ENCODE assay signal across 8 mouse cellular contexts in genomic region chr7:67222220-67222862, GRCm38 (mm10). TPM values are rescaled to one million over a fixed set of nuclear protein-coding genes. Genes with fewer than 3 reads are reported as not detected.
A peak's percentile ranks its signal among the peaks of the same experiment; 100 is the strongest.
DNase-seq lines count a peak whose midpoint lies in the region; ATAC-seq lines count a peak whose summit lies in the region.

Lysmd4 (plus strand) TSS chr7:67222544.

- peak; percentile 87 for DNase-seq in c-Kit-negative CD71-positive TER-119-positive erythroid progenitor cells, embryonic 14.5 days (ENCODE audit: low read depth, low spot score)
- DNase-seq in fibroblast of lung, adult 2 months (ENCODE audit: low read depth): peak; percentile 79
- peak; percentile 99 for DNase-seq in kidney, postnatal 14 days
- peak; percentile 94 for DNase-seq in liver, embryonic 13.5 days
- peak; percentile 95 for DNase-seq in neural tube, embryonic 10.5 days (ENCODE audit: extremely low spot score, low spot score)

- H3K9ac ChIP-seq in heart, embryonic 14.5 days (ENCODE audit: low read length): peak within 1 kb of the TSS; percentile 81
- H3K9ac ChIP-seq in liver, embryonic 13.5 days: peak within 1 kb of the TSS; percentile 80
- H3K9ac ChIP-seq in stomach, embryonic 16.5 days (ENCODE audit: low read length): peak within 1 kb of the TSS; percentile 85

- no peaks in the 10 kb centered on the region for H3K9me3 ChIP-seq in heart, embryonic 14.5 days (ENCODE audit: control insufficient read depth, low read length)
- H3K9me3 ChIP-seq in liver, embryonic 13.5 days (replicated peaks): no peaks in the 10 kb centered on the region
- no peaks in the 10 kb centered on the region for H3K9me3 ChIP-seq in stomach, embryonic 16.5 days (replicated peaks; ENCODE audit: control insufficient read depth, low read length)

- H3K4me2 ChIP-seq in heart, embryonic 14.5 days (ENCODE audit: low read length): peak within 1 kb of the TSS; percentile 68
- peak within 1 kb of the TSS; percentile 89 for H3K4me2 ChIP-seq in liver, embryonic 13.5 days
- H3K4me2 ChIP-seq in stomach, embryonic 16.5 days (ENCODE audit: low read depth, low read length): peak within 1 kb of the TSS; percentile 74

- 4% methylated on average over 31 of the region's 31 CpGs for WGBS in heart, embryonic 14.5 days
- WGBS in liver, embryonic 13.5 days (ENCODE audit: insufficient replicate concordance): 4% methylated on average over 31 of the region's 31 CpGs
- WGBS in stomach, embryonic 16.5 days: 4% methylated on average over 31 of the region's 31 CpGs

- H3K4me3 ChIP-seq in heart, embryonic 14.5 days (ENCODE audit: control insufficient read depth in 1 of 2, insufficient read depth in 1 of 2, low read depth in 1 of 2, low read length in 2 of 2): peak within 1 kb of the TSS; percentile 72 to 96
- peak within 1 kb of the TSS; percentile 82 for H3K4me3 ChIP-seq in liver, embryonic 13.5 days (replicated peaks)
- H3K4me3 ChIP-seq in stomach, embryonic 16.5 days (replicated peaks; ENCODE audit: low read length): peak within 1 kb of the TSS; percentile 83

- H3K27ac ChIP-seq in heart, embryonic 14.5 days (replicated peaks in 1 of 2; ENCODE audit: control insufficient read depth in 1 of 2, insufficient read depth in 1 of 2, low read depth in 2 of 2, low read length in 2 of 2): peak within 1 kb of the TSS; percentile 25 to 38; a peak in 1 of 4 replicates
- H3K27ac ChIP-seq in liver, embryonic 13.5 days: 0 out of 2 replicates have a peak within 1 kb of the TSS, but pooled peaks have one; percentile 34
- peak within 1 kb of the TSS; percentile 56 for H3K27ac ChIP-seq in stomach, embryonic 16.5 days (ENCODE audit: low read length)

- peak; percentile 99 for ATAC-seq in CD4-positive, CD25-positive, alpha-beta regulatory T cell, adult 4 months
- ATAC-seq in heart, embryonic 14.5 days (ENCODE audit: insufficient number of reproducible peaks, insufficient read depth, low FRiP score, low read depth): peak; percentile 94
- peak; percentile 99 for ATAC-seq in liver, embryonic 13.5 days (ENCODE audit: low read depth)
- peak; percentile 98 for ATAC-seq in stomach, embryonic 16.5 days (ENCODE audit: insufficient read depth, low FRiP score)

- H3K27me3 ChIP-seq in heart, embryonic 14.5 days (ENCODE audit: control insufficient read depth, insufficient read depth, low read length): no peaks in the 10 kb centered on the region
- H3K27me3 ChIP-seq in liver, embryonic 13.5 days: no peaks in the 10 kb centered on the region
- no peaks in the 10 kb centered on the region for H3K27me3 ChIP-seq in stomach, embryonic 16.5 days (ENCODE audit: control insufficient read depth, insufficient read depth, low read length)

- H3K4me1 ChIP-seq in heart, embryonic 14.5 days (ENCODE audit: control insufficient read depth in 2 of 2, insufficient read depth in 2 of 2, low read length in 2 of 2): peaks cover 4 to 14% of the 10 kb centered on the region in 2 experiments; a peak in 3 of 4 replicates
- H3K4me1 ChIP-seq in liver, embryonic 13.5 days (replicated peaks): peaks cover 20% of the 10 kb centered on the region
- peaks cover 8% of the 10 kb centered on the region for H3K4me1 ChIP-seq in stomach, embryonic 16.5 days (ENCODE audit: control insufficient read depth, insufficient read depth, low read length)

- H3K36me3 ChIP-seq in heart, embryonic 14.5 days (ENCODE audit: control insufficient read depth, insufficient read depth, low read length): peaks cover 32% of the 10 kb centered on the region
- 0 out of 2 replicates have a peak, but pooled peaks cover 3% of the 10 kb centered on the region for H3K36me3 ChIP-seq in liver, embryonic 13.5 days
- no peaks in the 10 kb centered on the region for H3K36me3 ChIP-seq in stomach, embryonic 16.5 days (ENCODE audit: control insufficient read depth, insufficient read depth, low read length)

RNA-seq across cellular contexts. Expression of gene Lysmd4, which starts in this region (rescaled TPM):
- 1 to 10 TPM; 6.1 to 9.1 TPM for polyA plus RNA-seq in CD4-positive, CD25-positive, alpha-beta regulatory T cell, adult 4 months (2017; shearing (Covaris generic))
- 12.3 and 13.8 TPM in 2 replicates for polyA plus RNA-seq in heart, embryonic 14.5 days (2014; fragmentation: Nextera tagmentation; extraction: Ambion mirVana)
- polyA plus RNA-seq in liver, embryonic 13.5 days (2015; fragmentation: Nextera tagmentation; extraction: Ambion mirVana): 2.9 and 3.7 TPM in 2 replicates
- polyA plus RNA-seq in stomach, embryonic 16.5 days (2015; fragmentation: Nextera tagmentation; extraction: Ambion mirVana): 12.7 and 14.9 TPM in 2 replicates

Comparison
In these comparisons a context has a peak if more than half of its experiments do, and no peak if none do; other contexts are left out.
1. Peak in every context shown above with its lines: DNase-seq, ATAC-seq, H3K4me3 ChIP-seq and H3K27ac ChIP-seq.